Mouse (Mus musculus) heart, postnatal 0 days (tissue): Measurements from ENCODE around the gene Foxo6.

Experiments used
- CTCF ChIP-seq: IDR thresholded peaks from 2 replicates; pipeline ENCODE4 v1.5.1; 2016; ENCODE audit warnings: antibody characterized with exemption, control low read depth, low read depth
- EP300 ChIP-seq: IDR thresholded peaks from 2 replicates; pipeline ENCODE4 v1.6.1; 2016; ENCODE audit warnings: antibody characterized with exemption, low read depth

DNA sequence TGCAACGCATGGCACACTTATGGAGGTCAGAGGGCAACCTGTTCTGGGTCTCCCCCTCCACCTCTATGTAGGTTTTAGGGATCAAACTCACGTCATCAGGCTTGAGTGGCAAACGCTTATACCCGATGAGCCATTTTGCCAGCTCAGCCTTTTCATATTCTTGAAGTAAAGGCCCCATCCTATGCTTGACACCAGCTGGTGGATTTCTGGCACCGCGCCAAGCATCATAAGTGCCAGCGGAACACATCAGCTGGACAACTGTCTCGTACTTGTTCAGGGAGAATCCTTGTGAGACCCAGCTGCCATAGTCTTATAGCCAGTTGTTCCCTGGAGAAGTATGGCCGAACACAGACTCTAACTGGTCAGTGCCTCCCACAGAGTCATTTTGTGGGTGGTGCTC is 68.3 kb downstream of the Foxo6 start:
- TF ChIP-seq EP300 (no peak), CTCF (no peak)
